Mouse (Mus musculus) NIH3T3 (cell line): ENCODE data around the gene Btrc.
"Not testable (repeated sequence)": the region's sequence is repeated elsewhere in the genome, so short reads cannot be mapped to it uniquely, and the experiment has no call there.

Experiments
- DNase-seq: peaks from one replicate; pipeline ENCODE4 v3.0.0-alpha.2; 2012; ENCODE audit warnings: low read depth

Btrc gene

GRCm38 (mm10) chr19:45363384-45363926, at the start of gene Btrc:
Btrc (plus strand) TSS chr19:45363734.
- peak; percentile 100 for DNase-seq

GRCm38 (mm10) chr19:45317473-45317882, 46.1 kb upstream of the Btrc start:
- DNase-seq = peak; percentile 25

DNA sequence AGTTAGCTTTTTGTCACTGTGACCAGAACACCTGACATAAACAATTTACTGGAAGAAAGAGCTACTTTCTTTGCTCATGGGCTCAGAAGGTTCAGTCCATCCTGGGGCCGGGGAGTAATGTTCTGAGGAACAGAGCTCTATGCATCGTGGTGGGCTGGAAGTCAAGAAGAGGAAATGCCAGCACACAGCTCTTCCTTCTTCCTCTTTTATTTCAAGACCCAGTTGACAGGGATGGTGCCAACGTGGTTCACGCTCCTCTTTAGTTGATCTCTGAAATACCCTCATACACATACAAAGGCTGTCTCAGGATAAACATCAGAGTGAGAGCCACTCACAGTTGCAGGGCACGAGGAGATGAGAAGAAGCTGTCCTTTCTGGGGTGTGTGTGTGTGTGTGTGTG, 42.5 kb upstream of the Btrc start:
- no peak for DNase-seq

- no peak for DNase-seq
Measured at GRCm38 (mm10) chr19:45329039-45329438, 34.5 kb upstream of the Btrc start.

DNA sequence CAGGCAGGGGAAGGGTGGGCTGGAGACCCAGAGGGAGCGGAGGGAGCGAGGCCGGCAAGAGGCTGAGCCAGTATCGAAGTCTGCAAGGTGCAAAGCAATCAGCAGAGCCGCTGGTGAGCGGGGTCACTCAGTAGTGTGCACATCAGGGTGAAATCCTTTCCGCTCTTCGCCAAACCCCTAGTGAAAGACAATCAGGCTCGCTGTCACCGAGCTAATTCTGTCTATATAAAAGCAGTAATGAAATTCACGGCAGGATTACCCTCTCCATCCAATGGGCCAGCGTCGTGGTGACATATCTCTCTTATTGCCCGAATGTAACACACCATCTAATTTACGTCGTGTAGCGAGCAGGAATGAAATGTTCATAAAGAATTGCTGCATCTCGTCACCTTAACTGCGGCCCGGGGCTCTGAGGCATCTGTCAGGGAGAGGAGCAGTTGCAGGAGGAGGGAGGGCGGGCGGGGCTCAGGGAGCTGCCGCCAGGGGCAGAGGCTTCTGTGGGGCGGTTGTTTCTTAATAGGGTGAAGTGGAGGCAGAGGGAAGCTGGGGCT, 33.7 kb upstream of the Btrc start:
- DNase-seq = no peak

GRCm38 (mm10) chr19:45336718-45337117, 26.8 kb upstream of the Btrc start:
- no peak for DNase-seq

DNA sequence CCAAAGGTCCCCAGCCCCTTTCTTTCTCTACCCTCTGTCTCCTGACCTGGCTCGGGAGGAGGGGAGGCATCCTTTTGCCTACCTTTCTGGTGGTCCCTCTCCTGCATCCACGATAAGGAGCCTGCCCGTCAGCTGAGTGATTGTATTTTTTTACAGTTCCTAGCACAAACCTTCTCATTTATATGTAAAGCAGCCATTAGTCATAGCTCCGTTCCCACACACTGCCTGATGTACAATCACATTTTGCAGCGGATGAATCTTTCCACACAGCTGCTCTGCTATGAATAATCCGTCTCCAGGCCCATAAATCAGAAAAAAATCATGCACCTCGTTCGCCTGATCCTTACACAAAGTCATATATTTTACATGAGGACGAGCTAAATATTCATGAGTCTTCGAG, 25.4 kb upstream of the Btrc start:
- peak; percentile 59 for DNase-seq

DNA sequence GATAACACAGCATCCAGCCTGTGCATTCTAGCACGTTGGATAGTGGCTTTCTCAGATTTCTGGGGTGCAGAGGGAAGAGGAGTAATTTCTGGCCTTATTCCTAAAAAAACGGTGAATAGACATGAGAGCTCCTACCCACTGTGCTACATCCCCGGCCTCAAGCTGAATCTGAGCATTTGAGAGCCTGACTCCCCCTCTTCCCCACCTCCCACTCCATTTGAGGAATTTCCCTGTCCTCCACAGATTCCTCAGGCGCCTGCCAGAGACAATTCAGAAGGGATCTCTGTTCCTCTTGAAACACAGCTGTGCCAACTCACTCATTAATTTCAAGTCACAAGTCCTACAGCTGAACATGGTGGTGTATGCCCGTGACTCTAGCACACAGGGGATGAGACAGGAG, 19.6 kb upstream of the Btrc start:
- DNase-seq = no peak

- peak; percentile 20 for DNase-seq
Measured at GRCm38 (mm10) chr19:45348188-45348587, 15.3 kb upstream of the Btrc start.

- DNase-seq = no peak
Measured at GRCm38 (mm10) chr19:45350456-45350855, 13.1 kb upstream of the Btrc start.

DNA sequence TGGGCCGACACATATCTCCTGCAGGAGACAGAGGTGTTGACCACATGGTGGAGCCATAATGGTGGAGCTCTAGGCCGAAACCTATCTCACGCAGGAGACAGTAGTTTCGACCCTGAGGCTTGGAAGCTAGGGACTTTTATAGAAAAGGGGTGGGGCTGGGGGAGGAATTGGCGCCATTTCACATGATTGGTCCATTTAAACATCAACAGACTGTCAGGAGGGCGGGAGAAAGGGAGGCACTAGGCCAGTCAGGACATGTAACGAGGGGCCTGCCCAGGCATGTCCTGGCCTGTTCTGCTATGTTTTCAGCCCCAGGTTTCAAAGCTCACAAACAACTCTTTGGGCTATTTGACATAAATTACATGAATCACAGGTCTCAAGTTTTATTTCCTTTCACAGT, 10.8 kb upstream of the Btrc start:
- DNase-seq = not testable (repeated sequence)

GRCm38 (mm10) chr19:45355678-45356077, 7.9 kb upstream of the Btrc start:
- no peak for DNase-seq

DNA sequence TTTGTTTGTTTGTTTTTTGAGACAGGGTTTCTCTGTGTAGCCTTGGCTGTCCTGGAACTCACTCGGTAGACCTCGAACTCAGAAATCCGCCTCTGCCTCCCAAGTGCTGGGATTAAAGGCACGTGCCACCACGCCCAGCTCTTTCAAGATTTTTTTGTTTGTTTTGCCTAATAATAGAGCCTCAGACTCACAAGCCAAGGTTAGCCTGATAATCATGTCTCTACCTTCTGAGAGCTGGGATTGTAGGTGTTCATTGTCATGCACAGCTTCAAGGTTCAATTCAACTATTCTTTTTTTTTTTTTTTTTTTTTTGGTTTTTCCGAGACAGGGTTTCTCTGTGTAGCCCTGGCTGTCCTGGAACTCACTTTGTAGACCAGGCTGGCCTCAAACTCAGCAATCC, 6.7 kb upstream of the Btrc start:
- not testable (repeated sequence) for DNase-seq

GRCm38 (mm10) chr19:45360486-45360885, 3.0 kb upstream of the Btrc start:
- no peak for DNase-seq

DNA sequence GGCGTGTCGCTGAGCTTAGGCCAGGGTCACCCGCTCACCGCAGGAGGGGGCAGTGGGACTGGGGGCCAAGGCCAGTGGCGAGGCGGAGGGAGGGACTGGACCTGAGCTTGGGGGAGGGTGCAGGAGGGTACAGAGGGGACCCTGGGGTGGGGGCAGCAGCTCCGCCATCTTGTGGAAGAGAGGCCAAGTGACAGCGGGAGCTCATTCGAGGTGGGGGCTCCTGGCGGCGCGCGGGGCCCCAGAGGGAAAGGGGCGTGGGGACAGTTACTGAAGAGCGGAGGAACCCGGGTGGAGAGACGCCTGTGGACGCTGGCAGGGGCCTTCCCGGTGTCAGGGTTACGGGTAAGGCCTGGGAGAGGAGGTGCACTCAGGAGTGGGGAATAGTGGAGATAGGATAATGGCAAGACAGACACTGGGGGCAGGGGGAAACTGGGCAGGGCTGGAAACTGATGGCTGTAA, 428 bp downstream of the Btrc start:
- DNase-seq = no peak

- DNase-seq = peak; percentile 31
Measured at GRCm38 (mm10) chr19:45366651-45367050, 3.1 kb downstream of the Btrc start.

GRCm38 (mm10) chr19:45384815-45385214, 21.3 kb downstream of the Btrc start:
- not testable (repeated sequence) for DNase-seq

DNA sequence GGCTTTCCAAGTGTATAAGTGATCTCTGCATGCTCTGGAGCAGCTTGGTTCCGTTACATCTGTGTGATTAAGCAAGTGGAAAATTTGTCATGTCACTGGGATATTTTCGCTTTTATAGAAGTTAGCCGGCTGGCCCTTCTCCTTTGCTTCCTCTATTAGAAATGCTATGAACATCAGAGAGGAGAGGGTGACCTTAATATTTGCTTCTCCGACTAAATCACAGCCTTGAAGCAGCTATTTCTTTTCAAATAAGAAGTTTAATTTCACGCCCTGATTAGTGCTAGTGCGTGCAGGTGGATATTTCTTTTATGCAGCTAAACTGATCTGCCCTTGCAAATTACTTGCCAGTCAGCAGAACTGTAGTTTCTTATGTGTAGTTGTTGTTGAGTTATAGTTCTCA, 25.0 kb downstream of the Btrc start:
- DNase-seq = no peak

DNA sequence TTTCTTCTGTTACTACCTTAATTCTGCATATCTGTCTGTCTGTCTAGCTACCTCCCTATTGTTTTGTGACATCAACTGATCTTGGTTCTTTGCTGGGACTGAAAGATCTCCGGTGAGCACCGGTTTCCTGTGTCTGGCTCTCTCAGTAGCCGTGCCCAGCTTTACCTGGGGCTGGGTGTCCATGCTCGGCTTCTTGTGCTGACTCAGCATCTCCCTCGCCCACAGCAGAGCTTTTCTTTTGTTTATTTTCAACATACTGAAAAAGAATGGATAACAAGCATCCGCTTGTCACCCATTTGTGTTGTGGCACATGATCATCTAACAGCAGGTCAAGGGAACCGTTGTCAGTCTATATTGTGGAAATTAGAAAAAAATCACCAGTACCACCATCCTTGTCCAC, 30.5 kb downstream of the Btrc start:
- no peak for DNase-seq

GRCm38 (mm10) chr19:45411000-45411399, 47.5 kb downstream of the Btrc start:
- no peak for DNase-seq

DNA sequence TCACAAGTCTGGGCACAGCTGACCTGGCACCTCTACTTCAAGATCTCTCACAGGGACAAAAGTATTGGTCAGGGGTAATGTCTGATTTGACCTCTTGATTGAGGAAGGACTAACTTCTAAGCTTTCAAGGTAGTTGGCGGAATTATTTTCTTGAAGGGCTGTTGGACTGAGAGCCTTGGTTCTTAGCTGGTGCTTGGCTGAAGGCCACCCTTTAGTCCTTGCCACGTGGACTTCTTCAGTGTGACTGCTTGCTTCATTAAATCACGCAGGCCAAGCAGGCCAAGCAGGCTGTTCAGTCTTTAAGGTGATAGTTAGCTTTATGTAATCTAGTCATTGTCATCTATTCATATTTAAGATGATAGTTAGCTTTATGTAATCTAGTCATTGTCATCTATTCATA, 49.2 kb downstream of the Btrc start:
- DNase-seq = no peak

DNA sequence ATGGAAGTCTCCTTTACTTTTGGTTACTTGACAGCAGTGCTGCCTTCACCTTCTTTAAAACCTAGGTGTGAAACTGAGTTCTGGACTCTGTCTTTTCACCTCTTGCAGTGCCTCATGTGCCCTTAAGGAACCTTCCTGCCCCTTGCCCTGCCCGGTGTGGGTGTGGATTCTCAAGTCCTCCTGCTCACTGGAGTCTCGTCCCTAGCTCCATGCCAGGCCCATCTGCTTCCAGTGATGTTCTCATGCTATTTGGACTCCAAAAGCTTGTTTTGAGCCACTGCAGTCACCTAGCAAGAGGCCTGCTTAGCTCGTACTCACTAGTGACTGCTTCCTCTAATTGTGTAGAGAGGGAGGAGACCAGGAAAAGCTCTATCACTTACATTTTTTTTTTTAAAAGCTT, 50.4 kb downstream of the Btrc start:
- DNase-seq = no peak

- no peak for DNase-seq
Measured at GRCm38 (mm10) chr19:45417601-45418000, 54.1 kb downstream of the Btrc start.

DNA sequence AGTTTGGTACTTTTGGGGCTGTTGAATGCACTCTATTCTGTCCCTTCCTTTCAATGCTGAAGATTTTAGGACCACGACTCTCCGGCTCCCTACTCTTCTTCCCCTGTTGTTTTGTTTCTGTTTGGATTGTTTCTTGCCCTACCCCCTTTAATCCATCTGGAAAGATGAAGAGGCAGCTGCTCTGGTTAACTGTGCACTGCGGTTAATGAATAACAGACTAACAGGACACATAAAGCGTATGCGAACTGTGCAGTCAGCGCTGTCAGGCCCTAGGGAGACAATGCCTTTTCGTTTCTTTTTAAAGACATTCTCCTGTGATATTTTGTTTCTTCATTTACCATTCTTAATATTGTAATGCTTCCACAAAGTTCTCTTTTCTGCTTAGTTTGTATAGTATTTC, 58.7 kb downstream of the Btrc start:
- DNase-seq = no peak
